Mouse (Mus musculus): ENCODE data around the gene Irak1.

The Irak1 gene

DNA sequence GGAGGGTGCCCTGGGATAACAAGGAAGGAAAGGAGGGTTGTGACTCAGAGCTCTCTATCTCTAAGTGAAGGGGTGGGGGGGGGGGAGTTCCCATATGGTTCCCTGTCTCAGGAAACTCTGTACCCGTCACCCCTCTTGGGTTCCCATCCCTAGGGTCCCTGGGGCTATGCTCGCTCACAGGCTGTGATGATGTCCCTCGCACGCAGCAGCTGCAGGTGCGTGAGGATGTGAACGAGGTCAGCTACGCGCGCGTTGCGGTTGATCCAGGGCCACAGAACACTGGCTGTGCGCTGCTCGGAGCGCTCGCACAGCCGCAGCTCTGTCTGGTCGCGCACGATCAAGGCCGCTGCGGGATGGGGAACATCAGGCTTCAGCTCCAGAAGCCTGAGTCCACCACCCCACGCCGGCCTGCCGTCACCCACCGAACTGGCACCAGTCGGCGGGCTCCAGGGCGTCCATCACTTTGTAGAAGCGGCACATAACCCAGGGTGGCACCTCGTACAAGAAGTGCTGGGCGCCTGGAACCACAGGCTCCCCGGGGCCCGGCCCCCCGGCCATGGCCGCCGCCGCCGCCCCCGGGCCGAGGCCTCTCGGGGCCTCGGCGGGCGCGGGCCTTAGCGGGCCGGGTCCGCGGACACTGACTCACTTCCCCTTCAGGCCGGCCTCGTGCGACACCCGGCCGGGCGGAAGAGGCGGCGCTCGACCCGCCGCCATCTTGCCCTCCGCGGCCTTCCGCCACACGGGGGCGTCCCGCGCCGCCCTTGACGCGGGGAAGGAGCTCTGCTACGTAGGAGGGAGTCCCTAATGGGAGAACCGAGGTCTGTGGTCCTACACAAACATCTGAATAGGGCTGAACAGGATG lies at the start of gene Irak1:
Gene Irak1 (minus strand): TSS at position 731 of the 862 bp plus-strand sequence.
- peak; percentile 73 for DNase-seq (ENCODE audit: low spot score)

DNA sequence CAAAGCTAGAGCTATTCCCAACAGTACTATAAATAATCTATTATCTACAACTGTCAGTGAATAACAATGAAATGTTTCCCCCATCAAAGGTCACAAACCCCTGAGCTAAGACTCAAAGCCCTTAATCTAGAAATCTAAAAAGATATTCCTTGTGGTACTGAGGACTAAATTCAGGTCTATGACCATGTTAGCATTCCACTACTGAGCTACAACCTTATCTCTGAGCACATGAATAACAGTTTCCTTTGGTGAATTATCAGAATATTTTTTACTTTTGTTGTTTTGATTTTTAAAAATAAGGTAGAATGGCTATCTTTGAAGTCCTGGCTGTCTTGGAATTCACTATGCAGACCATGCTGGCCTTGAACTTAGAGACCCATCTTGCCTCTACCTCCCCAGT lies 47.1 kb upstream of the Irak1 start:
- DNase-seq (ENCODE audit: low spot score): no peak

DNA sequence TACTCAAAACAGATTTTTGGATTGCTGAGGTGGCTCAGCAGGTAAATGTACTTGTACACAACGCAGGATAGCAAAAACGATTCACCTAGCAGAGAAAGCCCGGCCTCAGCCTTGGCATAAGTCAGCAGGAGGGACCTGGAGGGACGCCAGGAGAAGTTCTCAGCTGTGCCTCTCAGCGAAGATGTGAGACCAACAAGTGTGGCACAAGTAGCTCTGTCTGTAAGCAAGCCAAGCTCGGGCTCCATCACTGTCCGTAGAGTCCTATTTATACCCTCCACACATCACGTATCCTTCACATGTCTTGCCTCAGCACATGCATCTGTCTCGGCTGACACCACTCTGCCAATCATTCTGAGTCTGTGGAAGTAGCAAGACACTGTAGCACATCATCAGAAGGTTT lies 44.2 kb upstream of the Irak1 start:
- DNase-seq (ENCODE audit: low spot score): no peak

DNA sequence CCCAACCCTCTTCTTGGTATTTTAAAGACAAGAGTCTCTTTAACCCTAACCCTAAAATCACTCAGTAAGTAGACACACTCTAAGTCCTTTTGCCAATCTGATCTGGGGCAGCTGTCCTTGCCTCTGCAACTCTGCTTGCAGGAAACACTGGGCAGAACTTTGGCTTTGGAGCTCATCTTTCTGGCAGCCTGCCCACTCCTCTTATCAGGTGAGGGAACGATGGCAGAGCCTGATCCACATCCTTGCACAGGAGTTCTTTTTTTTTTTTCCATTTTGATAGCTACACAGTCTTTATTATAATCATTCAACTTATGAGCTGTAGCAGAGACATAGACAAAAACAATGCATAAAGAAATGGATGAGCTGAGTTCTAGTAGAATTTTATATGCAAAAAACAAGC lies 21.4 kb upstream of the Irak1 start:
- no peak for DNase-seq (ENCODE audit: low spot score)

DNA sequence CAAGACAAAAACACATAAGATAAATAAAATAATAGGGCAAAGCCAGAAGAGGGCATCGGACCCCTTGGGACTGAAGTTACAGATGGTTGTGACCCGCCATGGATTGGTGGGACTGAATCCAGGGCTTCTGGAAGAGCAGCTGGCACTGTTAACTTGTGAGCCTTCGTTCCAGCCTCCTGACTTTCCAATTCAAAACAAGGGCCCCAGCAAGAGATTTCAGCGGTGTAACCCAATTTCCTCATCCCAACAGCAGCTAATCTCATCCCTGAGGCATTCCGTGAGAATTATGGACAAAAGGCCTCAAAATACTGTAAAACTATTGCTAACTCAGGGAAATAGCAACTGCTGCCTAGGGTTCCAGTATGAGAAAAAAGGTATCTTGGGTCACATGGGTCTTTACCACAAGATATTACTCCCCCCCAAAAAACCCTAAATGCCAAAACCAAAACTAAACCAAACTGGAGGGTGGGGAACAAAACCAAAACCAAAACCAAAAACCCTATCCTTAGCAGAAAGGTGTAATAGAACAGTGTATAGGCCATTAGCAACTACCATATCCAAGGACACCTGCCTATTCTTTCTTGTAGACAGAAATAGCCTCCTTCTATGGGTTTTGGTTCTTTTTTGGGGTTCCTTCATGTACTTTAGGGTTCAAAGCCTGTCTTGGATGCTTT lies 14.1 kb upstream of the Irak1 start:
- no peak for DNase-seq (ENCODE audit: low spot score)

DNA sequence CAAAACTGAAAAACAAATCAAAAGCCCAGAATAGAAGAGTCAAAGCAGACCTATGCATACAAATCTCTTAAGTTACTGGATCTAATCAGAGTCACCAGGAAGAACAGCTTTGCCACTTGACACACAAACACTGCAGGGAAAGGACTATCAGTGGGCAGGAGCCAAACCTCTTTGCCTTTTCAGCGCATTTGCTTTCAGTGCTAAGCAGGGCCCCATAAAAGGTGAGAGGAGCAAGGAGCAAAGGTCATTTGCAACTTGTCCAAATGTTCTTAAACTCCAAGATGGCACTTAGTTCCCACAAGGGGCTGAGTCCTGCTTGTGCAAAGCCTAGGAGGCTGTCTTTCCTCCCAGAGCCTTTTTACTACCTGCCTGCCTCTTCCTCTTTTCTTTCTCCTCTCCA lies 6.3 kb upstream of the Irak1 start:
- DNase-seq (ENCODE audit: low spot score): no peak

DNA sequence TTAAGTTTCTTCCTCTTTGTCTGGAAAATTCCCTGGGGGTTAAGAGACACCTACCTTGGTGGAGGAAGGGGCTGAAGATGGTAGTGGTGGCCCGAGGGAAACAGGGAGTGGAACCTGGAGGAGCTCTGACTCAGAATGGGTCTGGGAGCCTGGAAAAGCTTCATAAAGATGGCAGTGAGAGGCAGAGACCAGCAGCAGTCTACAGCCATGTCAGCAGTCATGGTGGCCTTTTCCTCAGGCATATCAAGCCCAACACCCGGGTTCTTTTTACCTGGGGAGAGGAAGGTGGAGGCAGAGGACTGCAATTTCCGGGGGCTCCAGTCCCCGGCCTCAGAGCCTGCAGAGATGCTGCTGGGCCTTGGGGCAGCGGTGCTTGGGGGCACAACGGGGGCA lies 927 bp downstream of the Irak1 start:
- no peak for DNase-seq (ENCODE audit: low spot score)

DNA sequence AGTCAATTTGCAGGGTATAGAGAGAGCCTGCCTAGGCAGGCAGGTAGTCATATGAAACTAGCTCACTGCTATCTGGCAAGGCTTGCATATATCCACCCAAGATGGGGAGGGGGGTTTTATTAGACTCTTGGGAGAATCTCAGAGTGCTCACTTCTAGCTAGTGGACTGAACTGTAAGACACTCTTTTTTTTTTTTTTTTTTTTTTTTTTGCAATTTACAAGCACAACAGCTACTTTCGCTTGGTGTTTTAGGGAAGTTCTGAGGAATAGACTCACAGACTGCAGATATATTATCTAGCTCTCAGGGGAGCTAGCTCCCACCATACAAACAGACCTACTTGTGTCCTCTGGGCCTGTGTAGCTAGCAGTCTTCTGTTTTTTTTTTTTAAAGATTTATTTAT lies 9.1 kb downstream of the Irak1 start:
- no peak for DNase-seq (ENCODE audit: low spot score)

DNA sequence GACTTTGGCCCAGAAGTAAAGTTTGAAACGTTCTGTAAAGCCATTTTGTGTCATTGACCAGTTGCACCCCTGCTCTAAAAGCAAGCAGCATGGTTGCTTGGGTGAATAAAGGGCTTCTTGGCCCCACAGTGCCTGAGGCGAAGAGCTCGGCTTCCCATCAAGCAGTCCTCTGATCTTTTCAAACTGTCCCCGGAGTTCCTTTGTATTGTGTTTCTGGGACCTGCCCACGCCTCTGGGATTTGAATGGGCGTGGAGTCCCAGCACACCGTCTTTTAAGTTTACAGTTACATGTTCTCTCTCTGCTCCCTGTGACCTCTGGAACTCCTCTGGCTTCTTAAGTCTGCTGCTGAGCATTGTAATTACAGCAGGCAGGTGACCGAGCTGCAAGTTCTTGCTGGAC lies 15.7 kb downstream of the Irak1 start:
- no peak for DNase-seq (ENCODE audit: low spot score)

DNA sequence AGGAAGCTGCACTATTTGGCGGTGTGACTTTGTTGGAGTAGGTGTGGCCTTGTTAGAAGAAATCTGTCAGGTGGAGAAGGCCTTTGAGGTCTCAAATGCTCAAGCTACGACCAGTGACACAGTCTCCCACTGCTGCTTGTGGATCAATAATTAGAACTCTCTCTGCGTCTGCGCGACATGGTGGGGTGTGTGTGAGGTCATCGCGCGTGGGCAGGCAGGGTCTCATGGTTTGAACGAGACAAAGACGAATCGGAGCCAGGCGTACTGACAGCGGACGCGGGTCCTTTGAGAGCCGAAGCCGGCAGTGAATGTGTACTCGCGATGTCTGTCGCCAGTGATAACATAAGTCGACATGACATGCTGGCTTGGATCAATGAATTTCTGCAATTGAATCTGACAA lies 17.3 kb downstream of the Irak1 start:
- DNase-seq (ENCODE audit: low spot score): no peak

DNA sequence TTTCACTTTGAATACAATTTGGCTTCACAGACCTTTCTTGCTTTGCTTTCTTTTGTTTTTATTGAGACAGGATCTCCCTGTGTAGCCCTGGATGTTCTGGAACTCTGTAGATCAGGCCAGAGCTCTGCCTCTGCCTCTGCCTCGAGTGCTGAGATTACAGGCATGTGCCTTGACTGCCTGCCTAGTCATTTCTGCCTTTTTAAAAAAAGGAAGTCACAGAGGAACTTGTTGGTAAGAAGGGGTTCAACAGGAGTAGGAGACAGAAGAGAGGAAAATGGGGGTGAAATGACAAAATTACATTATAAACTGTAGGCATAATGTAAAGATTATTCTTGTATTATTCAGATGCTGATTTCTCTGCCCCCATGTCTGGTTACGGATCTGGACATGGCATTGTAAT lies 20.1 kb downstream of the Irak1 start:
- no peak for DNase-seq (ENCODE audit: low spot score)

DNA sequence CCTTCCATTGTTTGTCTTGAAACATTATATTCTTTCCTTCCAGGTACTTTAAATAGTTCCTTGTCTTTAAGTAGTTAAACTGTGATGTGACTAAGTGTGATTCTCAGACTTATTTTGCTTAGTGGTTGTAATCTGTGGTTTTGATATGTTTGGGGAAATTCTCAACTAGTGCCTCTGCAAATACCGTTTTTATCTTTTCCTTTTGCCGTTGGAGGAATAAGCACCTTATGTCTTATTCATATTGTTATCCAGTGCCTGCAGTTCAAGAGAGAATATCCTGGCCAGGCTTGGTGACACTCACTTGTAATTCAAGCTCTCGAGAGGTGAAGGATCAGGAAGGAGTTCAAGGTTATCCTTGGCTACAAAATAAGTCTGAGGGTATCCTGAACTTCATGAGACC lies 22.7 kb downstream of the Irak1 start:
- DNase-seq (ENCODE audit: low spot score): no peak

DNA sequence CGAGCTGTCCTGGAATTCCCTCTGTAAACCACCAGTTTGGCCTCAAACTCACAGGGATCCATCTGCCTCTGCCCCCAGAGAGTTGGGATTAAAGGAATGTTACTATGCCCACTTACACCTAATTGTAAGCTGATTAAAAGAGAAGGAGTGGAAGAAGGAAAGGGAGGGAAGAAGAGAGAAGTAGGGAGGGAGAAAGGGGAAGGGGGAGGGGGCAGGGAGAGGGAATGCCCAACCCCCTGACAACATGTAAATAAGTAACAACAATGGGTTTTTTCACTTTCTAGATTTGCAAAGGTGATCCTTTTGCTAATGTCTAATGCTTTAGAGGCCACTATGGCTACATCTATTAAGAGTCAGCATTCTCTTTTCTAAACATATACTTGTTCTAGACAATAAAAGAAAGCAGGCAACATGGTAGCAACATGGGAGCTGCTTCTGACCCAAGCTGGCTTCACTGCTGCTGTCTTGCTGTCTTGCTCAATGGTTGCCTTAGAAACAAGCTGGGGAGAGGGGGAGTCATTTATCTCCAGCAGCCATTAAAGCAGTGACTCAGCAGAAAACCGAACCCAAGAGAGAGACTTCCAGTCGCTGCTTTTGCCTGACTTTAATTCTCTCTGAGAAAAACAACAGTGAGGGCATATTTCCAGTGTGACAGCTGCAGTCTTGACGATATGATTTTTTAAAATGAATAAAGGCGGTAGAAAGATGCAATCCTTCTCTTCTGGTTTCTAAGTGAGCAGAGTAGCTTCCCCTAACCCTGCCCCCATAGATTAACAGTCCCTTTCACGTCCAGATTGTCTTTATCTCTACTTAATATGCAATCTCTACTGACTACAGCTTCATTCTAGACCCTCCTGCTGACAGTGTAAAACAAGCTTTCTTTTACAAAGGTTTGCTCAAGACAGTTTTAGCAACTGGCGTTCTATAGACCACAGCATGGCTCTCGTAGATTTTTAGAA lies 24.5 kb downstream of the Irak1 start:
- DNase-seq (ENCODE audit: low spot score): no peak

DNA sequence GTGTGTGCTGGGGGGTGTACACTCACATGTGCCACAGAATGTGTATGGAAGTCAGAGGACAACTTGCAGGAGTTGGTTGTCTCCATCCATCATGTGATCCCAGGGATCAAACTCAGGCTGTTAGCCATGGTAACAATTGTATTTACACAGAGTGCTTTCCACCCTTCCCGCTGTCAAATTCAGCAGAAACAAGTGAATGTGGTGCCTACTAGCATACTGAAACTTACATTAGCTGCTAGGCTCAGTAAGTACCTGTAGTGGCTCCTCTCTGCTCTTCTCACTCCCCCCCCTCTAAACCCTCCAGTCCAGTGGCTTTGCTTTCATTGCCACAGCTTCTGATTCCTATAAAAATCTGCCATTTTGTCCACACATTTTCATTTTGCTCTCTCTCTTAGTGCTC lies 45.9 kb downstream of the Irak1 start:
- DNase-seq (ENCODE audit: low spot score): no peak

DNA sequence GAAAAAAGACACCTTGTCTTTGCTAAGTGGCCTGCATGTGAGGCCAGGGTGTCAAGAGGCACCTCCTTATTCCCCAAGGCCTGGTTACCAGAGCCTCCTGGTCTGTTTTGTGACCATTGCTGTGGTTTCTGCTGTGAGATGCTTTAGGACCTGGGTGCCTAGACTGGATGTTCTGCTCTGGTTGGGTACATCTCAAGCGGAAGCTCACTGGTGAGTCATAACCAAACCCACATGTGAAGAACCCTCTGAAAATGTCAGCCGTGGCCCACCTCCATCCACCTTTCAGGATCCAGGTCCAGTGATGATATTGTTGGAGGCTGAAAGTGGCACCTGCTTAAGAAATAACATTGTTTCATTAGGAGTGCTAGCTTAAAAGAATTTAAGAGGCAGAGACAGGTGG lies 47.4 kb downstream of the Irak1 start:
- no peak for DNase-seq (ENCODE audit: low spot score)

DNA sequence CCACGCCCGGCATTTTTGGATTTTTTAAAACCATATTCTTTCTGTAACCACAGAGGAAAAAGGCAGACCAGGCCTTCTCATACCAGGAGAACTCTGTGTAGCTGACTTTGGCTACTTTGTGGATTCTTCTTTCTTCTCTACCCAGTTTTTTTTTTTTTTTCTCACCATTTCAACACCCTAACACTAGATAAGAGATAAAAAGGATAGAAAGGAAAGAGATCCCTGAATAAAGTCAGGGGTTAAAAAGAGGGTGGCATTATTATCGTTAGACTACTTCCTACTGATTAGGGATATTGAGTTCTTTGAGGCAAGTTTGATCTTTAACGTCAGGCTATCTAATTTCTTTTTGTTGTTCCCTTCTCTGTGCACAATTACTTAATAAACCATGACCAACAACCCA lies 50.9 kb downstream of the Irak1 start:
- DNase-seq (ENCODE audit: low spot score): no peak

DNA sequence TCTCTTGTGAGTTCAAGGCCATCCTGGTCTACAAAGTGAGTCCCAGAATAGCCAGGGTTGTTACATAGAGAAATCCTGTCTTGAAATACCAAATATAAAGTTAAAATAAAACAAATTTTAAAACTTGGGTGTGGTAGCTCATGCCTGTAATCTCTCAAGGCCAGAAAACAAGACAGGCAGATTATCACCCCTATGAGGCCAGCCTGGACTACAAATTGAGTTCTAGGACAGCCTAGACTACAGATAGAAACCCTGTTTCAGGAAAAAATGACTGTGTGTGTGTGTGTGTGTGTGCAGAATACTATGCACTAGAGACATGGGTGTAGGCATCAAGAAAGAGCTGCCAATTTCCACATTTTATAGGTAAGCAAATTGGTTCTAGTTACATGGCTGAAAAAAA lies 52.9 kb downstream of the Irak1 start:
- DNase-seq (ENCODE audit: low spot score): no peak

DNA sequence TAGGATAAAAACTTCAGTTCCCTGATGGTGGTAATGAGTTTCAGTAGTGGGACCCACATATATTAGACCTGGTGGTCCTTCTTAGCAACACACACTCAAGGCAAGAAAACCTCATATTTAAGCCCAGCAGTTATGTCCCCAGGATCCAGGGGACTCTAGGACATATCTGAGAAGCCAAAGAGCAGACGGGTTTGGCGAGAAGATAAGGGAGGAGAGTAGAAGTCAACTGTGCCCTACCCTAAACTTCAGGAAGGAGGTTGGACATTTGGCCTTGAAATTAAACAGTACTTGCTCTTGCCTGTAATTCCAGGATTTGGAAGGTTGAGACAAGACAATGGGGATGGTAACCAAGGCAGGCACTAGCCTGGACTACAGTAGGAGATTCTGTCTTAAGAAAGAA lies 54.0 kb downstream of the Irak1 start:
- no peak for DNase-seq (ENCODE audit: low spot score)

DNA sequence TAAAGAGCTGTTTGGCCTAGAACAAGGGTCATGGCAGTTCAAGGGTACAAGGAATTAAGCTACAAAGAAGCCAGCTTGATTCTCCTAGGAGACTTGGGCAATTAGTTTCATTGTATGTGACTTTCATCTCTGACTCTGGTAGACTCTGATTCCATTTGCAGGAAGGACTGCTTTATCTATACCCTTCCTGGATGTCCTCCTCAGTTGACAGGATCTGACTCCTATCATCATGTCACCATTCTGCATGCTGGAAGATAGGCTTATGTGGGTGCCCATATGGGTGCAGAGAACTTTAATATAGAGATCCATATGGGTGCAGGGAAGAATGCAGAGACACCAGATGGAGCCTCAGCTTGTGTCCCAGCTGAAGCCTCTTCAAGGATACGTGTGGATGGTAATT lies 54.6 kb downstream of the Irak1 start:
- DNase-seq (ENCODE audit: low spot score): no peak

DNA sequence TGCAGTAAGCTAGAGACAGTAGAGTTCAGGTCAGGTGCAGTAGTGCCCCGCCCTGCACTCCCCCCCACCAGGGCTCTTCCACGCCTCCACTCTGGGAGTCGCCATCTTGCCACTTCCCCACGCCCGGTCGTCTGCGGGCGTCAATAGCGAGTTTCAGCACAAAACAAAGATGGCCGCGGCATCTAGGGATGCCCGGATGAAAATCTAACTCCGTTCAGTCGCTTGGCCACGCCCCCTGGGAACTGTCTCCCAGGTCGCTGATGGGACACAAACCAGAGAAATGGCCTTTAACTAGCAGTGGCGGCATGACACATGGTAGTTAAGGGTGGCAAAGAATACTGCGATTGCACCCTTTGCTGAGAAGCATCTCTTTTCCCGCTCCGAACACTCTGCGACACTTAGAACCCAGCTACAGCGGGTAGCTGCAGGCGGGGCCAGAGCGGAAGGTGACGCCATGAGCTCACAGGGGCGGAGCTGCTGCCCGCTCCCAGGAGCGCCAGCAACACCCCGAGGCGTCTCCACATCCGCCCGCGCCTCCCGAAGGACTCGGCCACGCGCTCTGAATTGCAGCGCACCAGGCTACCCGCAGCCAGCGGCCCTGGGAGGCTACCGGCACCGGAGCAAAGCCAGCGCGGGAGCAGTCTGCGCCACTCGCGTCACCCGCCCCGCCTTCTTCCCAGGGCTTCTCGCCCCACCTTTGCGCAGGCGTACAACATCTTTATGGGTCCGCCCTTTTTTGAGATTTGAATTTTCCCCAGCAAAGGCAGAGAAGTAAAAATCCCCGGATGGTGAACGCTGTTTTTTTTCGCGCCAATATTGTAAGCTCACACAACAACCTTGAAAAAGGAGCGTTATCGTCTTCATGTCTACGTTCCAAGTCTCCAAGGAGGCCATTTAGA lies 56.3 kb downstream of the Irak1 start:
- peak; percentile 75 for DNase-seq (ENCODE audit: low spot score)
